Mouse (Mus musculus): ENCODE results near the gene Zfp111. TPM values are rescaled to one million over a fixed set of nuclear protein-coding genes. Genes with fewer than 3 reads are reported as not detected.

Gene Zfp111
- total RNA-seq, 2 experiments from 2014 or later, result 8.7 to 12.2 TPM

DNA sequence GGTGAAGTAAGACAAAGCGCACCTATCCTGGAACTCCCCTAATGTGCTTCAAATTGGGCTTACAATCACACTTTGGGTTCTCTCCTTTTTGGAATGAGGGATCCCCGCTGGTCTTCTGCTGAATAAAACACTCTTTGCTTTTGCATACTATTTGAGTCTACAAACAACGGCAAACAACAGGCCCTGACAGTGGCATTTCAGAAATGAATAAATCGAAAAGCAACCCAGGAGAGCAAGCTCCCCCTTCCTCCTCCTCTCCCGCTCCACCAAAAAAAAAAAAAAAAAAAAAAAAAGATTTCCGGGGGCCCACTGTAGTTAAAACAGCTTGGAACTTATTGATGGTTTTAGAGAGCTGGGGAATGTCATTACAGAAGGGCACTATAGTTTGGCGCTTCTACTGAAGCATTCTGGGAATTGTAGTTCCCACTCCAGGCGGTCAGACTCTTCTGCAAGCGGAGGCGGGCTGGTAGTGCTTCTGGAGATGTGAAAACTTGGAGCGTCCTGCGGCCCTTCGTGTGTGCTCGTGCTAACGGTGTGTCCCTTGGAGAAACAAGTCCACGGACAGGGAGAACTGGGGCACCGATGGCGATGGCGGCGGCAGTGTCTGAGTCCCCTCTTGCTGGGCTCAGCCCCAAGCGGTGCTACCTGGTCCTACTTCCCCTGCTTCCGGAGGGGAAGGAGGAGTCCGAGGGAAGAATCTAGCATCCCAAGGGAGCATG lies 36.5 kb downstream of the Zfp111 start, which contains the start of gene Zfp114:
TSS of gene Zfp114 (plus strand) at position 443 of the 719 bp plus-strand sequence.
- intact Hi-C loops (cut with DNase I), result loop anchor here (2.0 kb wide), 1 partner anchor 62 kb away; the partner anchor contains the start of gene Zfp112
- peak; percentile 70 to 82 for DNase-seq (ENCODE audit: low spot score in 2 of 2)

DNA sequence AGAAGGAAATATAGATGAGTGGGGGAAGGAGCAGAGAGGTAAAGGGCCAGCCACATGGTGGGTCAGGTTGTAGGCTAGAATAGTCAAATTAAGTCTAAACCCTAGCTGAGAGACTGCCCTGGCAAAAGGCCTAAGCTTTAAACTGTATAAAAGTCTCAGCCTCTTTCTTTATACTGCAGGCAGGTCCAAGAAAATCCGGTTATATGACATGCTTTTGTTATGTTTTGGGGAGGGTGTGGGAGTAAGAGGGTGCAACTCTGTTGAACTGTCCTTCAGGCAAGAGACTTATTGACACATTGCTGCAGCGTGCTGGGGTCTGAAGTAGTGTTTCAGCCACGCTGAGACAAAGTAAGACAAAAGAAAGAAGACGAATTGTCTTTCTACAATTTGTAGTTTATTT lies 39.1 kb downstream of the Zfp111 start:
- intact Hi-C loops (cut with DNase I), result no loop called here
- DNase-seq (ENCODE audit: low spot score in 2 of 2), result no peak

DNA sequence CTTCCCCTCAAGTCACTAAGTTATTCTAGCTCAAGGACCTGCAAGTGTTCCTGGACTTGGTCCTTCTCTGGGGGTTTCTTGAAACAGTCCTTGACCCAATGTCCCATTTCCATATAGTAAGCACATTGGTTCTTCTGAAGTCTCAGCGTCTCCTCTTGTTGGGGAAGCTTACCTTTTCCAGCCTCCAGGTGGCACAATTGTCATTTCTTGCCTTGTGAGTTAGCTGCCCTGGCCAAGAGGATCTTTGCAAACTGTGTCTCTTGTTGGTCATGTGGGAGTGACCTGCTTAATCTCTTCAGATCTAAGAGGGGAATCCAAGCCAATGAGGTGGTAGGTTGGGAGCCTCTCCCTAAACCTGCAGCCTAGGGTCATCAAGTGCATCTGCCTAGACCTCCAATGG lies 58.0 kb downstream of the Zfp111 start:
- intact Hi-C loops (cut with DNase I), result no loop called here
- no peak for DNase-seq (ENCODE audit: low spot score in 2 of 2)

Other genes with a start within 250 kb of the Zfp111 start
- not detected for gene Vmn1r181, start 236.8 kb downstream of the Zfp111 start, total RNA-seq (2021)
- gene V1rd19, start 209.8 kb downstream of the Zfp111 start, total RNA-seq (2021), result not detected
- not detected for gene Vmn1r183, start 158.2 kb downstream of the Zfp111 start, total RNA-seq (2021)
- 10 to 100 TPM; 29.5 to 31.7 TPM for gene Zfp180, start 129.5 kb downstream of the Zfp111 start, total RNA-seq (2021)
- gene Zfp112, start 99.1 kb downstream of the Zfp111 start, total RNA-seq (2021), result 1 to 10 TPM; 7.5 to 9.1 TPM
- 10 to 100 TPM; 20.2 to 22.8 TPM for gene Zfp235, start 77.3 kb downstream of the Zfp111 start, total RNA-seq (2021)
- gene Zfp114, start 36.4 kb downstream of the Zfp111 start, total RNA-seq (2021), result 1 to 10 TPM; 3.7 TPM
- gene Zfp109, start 26.1 kb upstream of the Zfp111 start, total RNA-seq (2021), result 1 to 10 TPM; 6.3 to 7.0 TPM
- gene Zfp108, start 43.4 kb upstream of the Zfp111 start, total RNA-seq (2021), result 1 to 10 TPM; 6.1 to 7.5 TPM
- gene Zfp93, start 59.0 kb upstream of the Zfp111 start, total RNA-seq (2021), result 10 to 100 TPM; 12.3 to 13.2 TPM
- gene Zfp61, start 89.8 kb upstream of the Zfp111 start, total RNA-seq (2021), result 10 to 100 TPM; 17.8 to 22.0 TPM
- 10 to 100 TPM; 16.1 to 16.3 TPM for gene Zfp94, start 105.2 kb upstream of the Zfp111 start, total RNA-seq (2021)
- gene Tescl, start 122.5 kb upstream of the Zfp111 start, total RNA-seq (2021), result not detected
- gene Lypd5, start 137.8 kb upstream of the Zfp111 start, total RNA-seq (2021), result not detected
- gene Kcnn4, start 158.8 kb upstream of the Zfp111 start, total RNA-seq (2021), result under 1 TPM; 0.32 to 0.40 TPM
- 10 to 100 TPM; 35.5 to 39.7 TPM for gene Smg9, start 188.2 kb upstream of the Zfp111 start, total RNA-seq (2021)
- under 1 TPM in 1 of 2 experiments, not detected in 1; 0.19 TPM for gene Irgc1, start 240.9 kb upstream of the Zfp111 start, total RNA-seq (2021)